Comparison of ENCODE assay signal across 9 mouse cellular contexts in genomic region chr9:56886113-56886512, GRCm38 (mm10). TPM values are rescaled to one million over a fixed set of nuclear protein-coding genes. Genes with fewer than 3 reads are reported as not detected.
DNase-seq lines count a peak whose midpoint lies in the region; TF ChIP-seq lines count a peak whose summit lies in the region.
"Had no signal": no experiment of that assay in that cellular context is flagged by ENCODE, and none has a peak within 500 bp of the region (broad histone marks: within the 10 kb centered on the region; RNA-seq: fewer than 3 reads in every experiment).

No protein-coding gene starts in this region.

- WGBS in lung, adult 2 months: 58% methylated on average over 13 of the region's 13 CpGs

- no peak overlapping the region for H3K4me3 ChIP-seq in lung, adult 2 months (replicated peaks; ENCODE audit: extremely low read depth, low read depth, low read length)
- H3K4me3 ChIP-seq in bone marrow macrophage, adult 2 months (ENCODE audit: insufficient read depth, low read length): no peak overlapping the region

- TF ChIP-seq POLR2A in lung, adult 2 months (IDR thresholded peaks at IDR 0.05; ENCODE audit: borderline replicate concordance, extremely low read depth, low read depth, low read length): no peak
- no peak for TF ChIP-seq POLR2A in bone marrow macrophage, adult 2 months (IDR thresholded peaks at IDR 0.05; ENCODE audit: borderline replicate concordance, low read depth, low read length)

- H3K4me1 ChIP-seq in lung, adult 2 months (ENCODE audit: control insufficient read depth, insufficient read depth, low read length): peaks cover 2% of the 10 kb centered on the region; the same call in 1 of the 2 replicates
- H3K4me1 ChIP-seq in bone marrow macrophage, adult 2 months (ENCODE audit: control insufficient read depth, insufficient read depth, low read length): no peaks in the 10 kb centered on the region

- peak; percentile 52 to 53 for DNase-seq in cerebellum, postnatal 10 days
- DNase-seq in cerebellum, adult 9-11 months: no peak
- DNase-seq in lung, adult 2 months: no peak
- no peak for DNase-seq in lung, postnatal 14 days
- peak; percentile 63 for DNase-seq in retina, embryonic 14.5 days (ENCODE audit: low spot score)
- no peak for DNase-seq in left cerebral cortex, adult 9 months (ENCODE audit: low spot score in 2 of 2)
- no peak for DNase-seq in heart, adult 8-10 months (ENCODE audit: low spot score)

- peak; percentile 20; the same call in 1 of the 2 replicates for TF ChIP-seq CTCF in lung, adult 2 months (IDR thresholded peaks at IDR 0.05; ENCODE audit: insufficient read depth, low read length)
- peak; percentile 33; the same call in 1 of the 2 replicates for TF ChIP-seq CTCF in bone marrow macrophage, adult 2 months (IDR thresholded peaks at IDR 0.05; ENCODE audit: low read depth, low read length)

- no peak overlapping the region for H3K27ac ChIP-seq in bone marrow macrophage, adult 2 months (ENCODE audit: insufficient read depth, low read depth, low read length)
- H3K27ac ChIP-seq: macrophage had no signal

RNA-seq across cellular contexts. Expression of gene Cspg4, which starts 21.3 kb away (rescaled TPM):
- polyA plus RNA-seq in lung, adult 2 months (2012; rRNA removed): 19.5 and 21.2 TPM in 2 replicates
- 0.32 and 0.67 TPM in 2 replicates for polyA plus RNA-seq in bone marrow macrophage, adult 2 months (2012; ENCODE audit: insufficient read depth, insufficient read length, missing spikeins)
- total RNA-seq in heart, adult 8-10 months (2022): 10 to 100 TPM in 3 of 4 experiments, 1 to 10 TPM in 1; 9.4 to 14.7 (median 10.7) TPM
- polyA plus RNA-seq: macrophage had no signal

RNA-seq across cellular contexts. Expression of gene Odf3l1, which starts 21.6 kb away (rescaled TPM):
- 1.7 and 1.8 TPM in 2 replicates for polyA plus RNA-seq in lung, adult 2 months (2012; rRNA removed)
- not detected in 2 replicates for polyA plus RNA-seq in bone marrow macrophage, adult 2 months (2012; ENCODE audit: insufficient read depth, insufficient read length, missing spikeins)
- total RNA-seq in heart, adult 8-10 months (2022): not detected
- polyA plus RNA-seq: macrophage had no signal

RNA-seq across cellular contexts. Expression of gene Snx33, which starts 42.1 kb away (rescaled TPM):
- 22.4 and 23.6 TPM in 2 replicates for polyA plus RNA-seq in lung, adult 2 months (2012; rRNA removed)
- 10.8 and 12.5 TPM in 2 replicates for polyA plus RNA-seq in bone marrow macrophage, adult 2 months (2012; ENCODE audit: insufficient read depth, insufficient read length, missing spikeins)
- total RNA-seq in heart, adult 8-10 months (2022): 10 to 100 TPM in 1 of 4 experiments, 1 to 10 TPM in 3; 7.3 to 10.3 (median 8.4) TPM

RNA-seq across cellular contexts. Expression of gene Imp3, which starts 51.2 kb away (rescaled TPM):
- 195 and 264 TPM in 2 replicates for polyA plus RNA-seq in lung, adult 2 months (2012; rRNA removed)
- polyA plus RNA-seq in bone marrow macrophage, adult 2 months (2012; ENCODE audit: insufficient read depth, insufficient read length, missing spikeins): 62.4 and 64.1 TPM in 2 replicates
- total RNA-seq in heart, adult 8-10 months (2022): 10 to 100 TPM; 58.6 to 70.1 (median 65.8) TPM

Comparison
In these comparisons a context has a peak if more than half of its experiments do, and no peak if none do; other contexts are left out.
1. DNase-seq: peak in cerebellum, postnatal 10 days (2 of 2) and retina, embryonic 14.5 days (single experiment); none in cerebellum, adult 9-11 months (single experiment), lung, adult 2 months (single experiment), lung, postnatal 14 days (single experiment), left cerebral cortex, adult 9 months (0 of 2) and heart, adult 8-10 months (single experiment).
2. RNA of gene Cspg4, which starts 21.3 kb away (polyA plus RNA-seq): 19.5 to 21.2 TPM in lung, adult 2 months; 0.32 to 0.67 TPM in bone marrow macrophage, adult 2 months; every median in the first group is over 10 times any median in the second.